Mouse (Mus musculus): ENCODE results near the gene BC052040.

Gene BC052040

DNA sequence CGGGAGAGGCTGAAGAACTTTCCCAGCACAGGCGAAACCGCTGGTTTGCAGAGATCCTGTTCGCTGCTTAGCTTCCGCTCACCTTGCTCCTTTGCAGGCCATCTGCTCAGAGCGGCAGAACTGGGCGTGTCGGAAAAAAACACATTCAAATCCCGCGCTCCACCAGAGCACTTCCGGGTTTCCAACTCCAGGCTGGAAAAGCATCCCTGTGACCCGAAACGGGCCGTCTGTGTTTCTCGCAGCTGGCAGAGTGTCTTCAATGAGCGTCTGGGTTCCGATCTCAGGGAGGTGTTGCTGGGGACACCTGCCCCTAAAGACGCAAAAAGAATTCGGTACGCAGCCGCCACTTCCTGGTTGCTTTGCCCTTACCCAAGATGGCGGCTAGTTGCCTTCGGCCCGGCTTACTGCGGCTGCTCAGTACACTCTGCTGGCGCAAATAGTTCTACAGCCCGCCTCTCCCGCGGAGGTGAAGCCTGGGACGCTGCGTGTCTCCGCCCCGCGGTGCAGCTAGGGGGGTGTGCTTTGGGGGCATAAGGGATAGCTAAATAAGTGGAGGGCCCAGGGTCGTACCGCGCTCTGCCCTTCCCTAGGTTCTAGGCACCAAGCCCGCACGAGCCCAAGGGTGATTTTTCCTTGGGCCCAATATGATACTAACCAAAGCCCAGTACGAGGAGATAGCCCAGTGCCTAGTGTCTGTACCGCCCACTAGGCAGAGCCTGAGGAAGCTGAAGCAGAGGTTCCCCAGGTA, at the start of gene BC052040:
Gene BC052040 (plus strand): TSS at position 476 of the 748 bp plus-strand sequence.
- DNase-seq (ENCODE audit: low spot score in 2 of 2), result peak; percentile 64 to 90

DNA sequence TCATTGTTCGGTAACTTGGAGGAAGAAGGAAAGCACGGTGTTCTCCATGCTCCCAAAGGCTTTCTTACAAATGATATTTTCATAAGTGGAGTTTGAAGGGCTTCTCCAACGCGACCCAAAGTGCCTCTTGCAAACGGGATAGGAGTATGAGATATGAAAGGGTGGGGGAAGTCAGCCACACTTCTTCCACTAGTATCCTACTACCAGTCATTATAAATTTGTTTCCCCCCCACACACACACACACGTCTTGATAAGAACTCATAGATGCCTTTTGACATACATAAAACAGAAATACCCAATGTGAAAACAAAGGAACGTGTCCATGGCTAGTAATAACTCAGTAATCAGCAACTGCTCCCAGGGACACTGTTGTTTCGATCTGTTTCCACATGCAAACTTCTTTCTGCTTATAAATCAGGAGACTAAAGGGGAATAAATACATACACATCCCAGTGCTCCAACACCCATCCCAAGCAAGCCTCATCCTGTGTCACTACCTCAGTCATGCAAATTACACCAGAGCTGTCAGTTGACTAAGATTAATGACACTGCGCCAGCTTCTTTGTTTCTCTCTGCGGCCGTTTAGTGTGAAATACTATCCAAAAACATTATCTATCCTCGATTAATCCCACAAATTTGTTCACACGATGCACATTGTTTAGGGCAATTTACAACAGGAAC, 43.4 kb upstream of the BC052040 start:
- no peak for DNase-seq (ENCODE audit: low spot score in 2 of 2)

DNA sequence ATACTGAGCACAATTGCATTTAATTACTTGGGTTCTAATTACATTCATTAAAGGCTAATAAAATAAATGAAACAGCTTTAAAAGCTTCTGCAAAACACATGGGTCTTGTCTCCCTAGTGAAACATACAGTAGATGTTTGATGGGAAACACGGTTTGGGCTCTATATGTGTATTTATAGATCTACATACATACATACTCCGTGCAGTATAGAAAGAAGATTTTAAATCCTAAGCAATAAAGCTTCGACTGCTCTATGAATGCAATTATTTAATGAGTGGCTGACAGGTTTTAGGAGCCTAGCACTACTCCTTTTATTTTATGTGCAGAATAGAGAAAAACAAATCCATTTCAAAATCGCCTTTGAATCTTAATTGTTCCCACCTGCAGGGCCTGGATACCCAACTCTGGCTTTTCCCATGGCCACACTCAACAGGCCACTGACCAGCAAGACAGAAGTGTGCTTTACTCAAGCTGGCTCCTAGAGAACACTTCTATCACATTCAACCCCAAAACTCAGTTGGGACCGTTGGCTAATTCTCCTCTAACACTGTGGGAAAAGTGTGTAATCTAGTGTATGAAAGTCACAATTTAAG, 42.7 kb upstream of the BC052040 start:
- no peak for DNase-seq (ENCODE audit: low spot score in 2 of 2)

DNA sequence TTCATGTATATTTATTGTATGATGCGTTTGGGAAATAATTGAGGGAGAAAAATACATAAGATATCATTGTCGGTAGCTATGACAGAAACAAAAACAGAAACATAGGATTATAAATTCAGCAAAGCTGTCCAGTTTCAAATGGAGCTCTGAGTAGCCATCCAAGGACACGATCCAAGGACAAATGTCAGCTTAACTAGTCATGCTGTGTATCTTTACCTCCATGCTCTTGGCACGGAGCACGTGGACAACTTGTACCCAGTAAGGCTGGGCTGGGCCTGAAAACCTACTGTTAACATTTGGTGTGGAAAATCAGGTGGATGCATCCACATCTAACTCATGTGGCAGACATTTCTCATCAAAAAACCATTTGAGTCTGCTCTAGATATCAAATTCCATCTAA, 41.8 kb upstream of the BC052040 start:
- DNase-seq (ENCODE audit: low spot score in 2 of 2), result no peak

DNA sequence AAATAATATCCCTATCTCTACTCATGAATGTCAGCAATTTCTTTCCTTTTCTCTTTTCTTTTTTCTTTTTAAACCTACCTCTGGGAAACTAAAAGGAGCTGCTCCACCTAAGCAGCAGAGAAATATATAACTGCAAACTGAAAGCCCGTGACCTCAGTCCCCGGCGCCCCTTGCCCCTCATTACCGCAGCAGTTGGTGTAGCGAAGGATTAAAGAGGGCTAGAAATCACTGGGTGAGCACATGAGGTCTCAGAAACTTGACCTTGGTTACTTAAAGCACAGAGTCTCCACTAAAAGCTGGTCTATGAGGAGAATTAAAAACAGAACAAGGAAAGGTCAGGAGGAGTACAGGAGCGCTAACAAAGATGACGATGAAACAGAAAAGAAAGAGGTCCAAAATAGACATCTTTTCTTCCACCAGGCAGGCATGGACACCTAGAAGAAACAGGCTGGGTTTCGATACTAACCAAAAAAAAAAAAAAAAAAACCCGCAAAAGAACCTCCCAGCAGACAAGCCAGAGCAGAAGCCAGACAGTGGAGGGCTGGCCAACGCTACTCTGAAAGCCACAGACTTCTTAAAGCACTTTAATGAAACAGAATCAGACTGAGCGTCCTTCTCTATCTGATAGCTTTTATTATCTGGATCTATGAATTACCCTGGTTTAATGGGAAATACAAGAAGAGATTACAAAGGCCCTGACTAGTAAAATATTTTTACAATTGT, 39.0 kb upstream of the BC052040 start:
- DNase-seq (ENCODE audit: low spot score in 2 of 2), result no peak

DNA sequence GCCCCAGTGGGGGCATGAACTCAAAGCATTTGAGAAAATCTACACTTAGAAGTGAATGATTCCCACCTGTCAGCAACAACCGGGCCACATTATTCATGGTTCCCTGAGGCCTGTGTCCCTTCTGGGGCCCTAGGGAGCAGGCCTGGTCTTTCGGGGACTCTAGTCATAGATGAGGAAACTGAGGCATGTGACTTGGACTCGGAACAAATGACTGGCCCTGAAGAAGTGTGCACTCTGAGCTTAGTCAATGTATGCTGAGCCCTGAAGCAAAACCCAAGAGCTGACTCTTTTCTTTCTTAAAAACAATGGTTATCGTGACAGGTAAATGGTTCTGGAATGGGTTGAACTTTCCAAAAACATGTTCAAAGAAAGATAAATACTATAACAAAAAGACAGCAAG, 38.3 kb upstream of the BC052040 start:
- no peak for DNase-seq (ENCODE audit: low spot score in 2 of 2)

GRCm38 (mm10) chr2:115551901-115552300, 29.6 kb upstream of the BC052040 start:
- DNase-seq (ENCODE audit: low spot score in 2 of 2), result no peak

- DNase-seq (ENCODE audit: low spot score in 2 of 2), result no peak
Measured at GRCm38 (mm10) chr2:115562155-115562827, 19.2 kb upstream of the BC052040 start.

DNA sequence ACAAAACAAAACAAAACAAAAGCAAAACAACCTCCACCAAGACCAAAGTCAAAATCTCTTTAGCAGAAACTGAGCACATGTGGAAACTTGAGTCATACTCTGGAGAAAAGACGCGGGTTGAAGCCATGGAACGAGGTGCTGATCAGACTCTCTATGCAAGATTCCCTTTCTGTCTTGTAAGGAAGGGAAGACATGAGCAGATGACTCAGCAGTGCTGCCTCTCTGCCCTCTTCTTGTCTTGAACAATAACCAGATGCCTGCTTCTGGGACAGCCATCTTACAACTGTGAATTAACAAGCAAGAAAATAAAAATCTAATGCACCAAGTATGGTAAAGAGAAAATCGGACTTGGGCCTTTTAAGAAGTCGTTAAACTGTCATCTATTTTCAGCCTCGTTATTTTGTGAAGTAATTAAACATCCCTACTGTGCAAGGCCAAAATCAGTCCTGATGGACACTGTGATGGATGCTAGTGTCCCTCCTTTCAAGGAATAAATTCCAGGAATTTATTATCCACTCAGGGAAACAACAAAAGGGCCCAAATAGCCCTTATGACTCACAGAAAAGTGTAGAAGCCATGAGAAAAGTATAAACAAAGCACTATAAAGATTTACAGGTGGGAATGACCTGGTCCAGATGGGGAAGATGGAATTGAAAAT, 18.0 kb upstream of the BC052040 start:
- DNase-seq (ENCODE audit: low spot score in 2 of 2), result no peak

- no peak for DNase-seq (ENCODE audit: low spot score in 2 of 2)
Measured at GRCm38 (mm10) chr2:115571996-115572395, 9.5 kb upstream of the BC052040 start.

GRCm38 (mm10) chr2:115574802-115575201, 6.7 kb upstream of the BC052040 start:
- no peak for DNase-seq (ENCODE audit: low spot score in 2 of 2)

- DNase-seq (ENCODE audit: low spot score in 2 of 2), result no peak
Measured at GRCm38 (mm10) chr2:115579171-115579900, 2.2 kb upstream of the BC052040 start.

GRCm38 (mm10) chr2:115579976-115580375, 1.5 kb upstream of the BC052040 start:
- no peak for DNase-seq (ENCODE audit: low spot score in 2 of 2)

- no peak for DNase-seq (ENCODE audit: low spot score in 2 of 2)
Measured at GRCm38 (mm10) chr2:115581989-115582608, 583 bp downstream of the BC052040 start.

DNA sequence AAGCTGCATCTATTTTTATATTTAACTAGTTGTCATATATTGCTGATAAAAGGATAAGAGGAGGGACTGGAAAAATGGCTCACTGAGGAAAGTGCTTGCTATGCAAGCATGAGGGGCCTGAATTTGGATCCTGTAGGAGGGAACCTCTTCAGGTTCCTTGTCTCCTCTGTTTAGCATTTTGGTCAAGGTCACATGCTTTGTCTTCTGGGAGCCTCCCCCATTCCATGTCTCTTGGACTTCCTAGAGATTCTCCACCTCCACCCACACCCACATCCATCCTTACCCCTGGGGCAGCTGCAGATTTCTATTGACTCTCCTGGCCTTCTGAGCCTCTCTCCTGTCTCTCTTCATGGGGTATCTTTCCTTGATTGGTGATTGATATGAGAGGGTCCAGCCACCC, 2.3 kb downstream of the BC052040 start:
- no peak for DNase-seq (ENCODE audit: low spot score in 2 of 2)

DNA sequence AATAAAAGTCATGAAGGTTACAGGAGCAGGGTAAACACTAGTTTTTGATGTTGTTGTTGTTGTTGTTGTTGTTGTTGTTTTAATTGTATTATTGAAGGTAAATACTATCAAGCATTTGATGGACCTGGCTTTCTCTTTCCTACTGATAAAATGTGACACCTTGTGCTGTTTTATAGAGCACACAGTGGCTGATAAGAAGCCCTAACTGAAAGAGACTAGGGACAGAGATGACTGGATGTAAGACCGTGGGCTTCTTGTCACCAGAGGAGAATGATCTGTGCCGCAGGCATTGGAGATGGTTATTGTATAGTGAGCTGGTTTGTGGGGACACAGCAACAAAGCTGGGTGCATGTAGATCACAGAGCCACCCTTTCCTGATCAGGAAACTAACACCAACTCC, 9.1 kb downstream of the BC052040 start:
- no peak for DNase-seq (ENCODE audit: low spot score in 2 of 2)

- DNase-seq (ENCODE audit: low spot score in 2 of 2), result peak in 1 of 2 experiments; percentile 66
Measured at GRCm38 (mm10) chr2:115592651-115593119, 11.2 kb downstream of the BC052040 start.

- DNase-seq (ENCODE audit: low spot score in 2 of 2), result no peak
Measured at GRCm38 (mm10) chr2:115597017-115597416, 15.5 kb downstream of the BC052040 start.

- no peak for DNase-seq (ENCODE audit: low spot score in 2 of 2)
Measured at GRCm38 (mm10) chr2:115598266-115598665, 16.8 kb downstream of the BC052040 start.

GRCm38 (mm10) chr2:115600724-115601123, 19.2 kb downstream of the BC052040 start:
- no peak for DNase-seq (ENCODE audit: low spot score in 2 of 2)

Measured in left cerebral cortex, adult 9 months (tissue).